Comparison of ENCODE assay signal across 8 mouse cellular contexts in the genomic region with DNA sequence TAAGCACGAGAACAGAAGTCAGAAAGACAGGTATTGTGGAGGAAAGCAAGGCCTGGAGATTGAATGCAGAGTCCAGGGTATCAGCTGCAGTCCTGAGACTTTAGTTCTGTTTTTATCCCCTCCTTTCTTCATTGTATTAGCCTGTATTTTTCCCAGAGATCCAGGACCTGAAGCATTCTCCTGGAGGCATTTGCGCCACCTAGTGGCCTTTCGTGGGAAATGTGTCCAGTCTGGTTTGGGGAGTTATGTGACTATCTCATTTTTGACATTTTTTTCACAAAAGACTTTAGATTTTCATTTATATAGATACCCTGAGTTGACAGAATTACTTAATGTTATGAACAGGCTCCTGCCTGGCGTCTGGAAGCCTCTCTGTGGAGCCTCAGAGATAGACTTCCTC. TPM values are rescaled to one million over a fixed set of nuclear protein-coding genes. Genes with fewer than 3 reads are reported as not detected.
DNase-seq lines count a peak whose midpoint lies in the region; ATAC-seq and TF ChIP-seq lines count a peak whose summit lies in the region.

No protein-coding gene starts in this region.

- DNase-seq in thymus, adult 2 months = peak; percentile 54
- no peak for DNase-seq in thymus, adult 18-20 months
- peak; percentile 86 for DNase-seq in embryo, embryonic 11 days
- DNase-seq in gastrocnemius, postnatal 36 days = peak; percentile 60 to 62
- DNase-seq in limb, embryonic 10.5 days (ENCODE audit: low spot score) = peak; percentile 84
- peak; percentile 98 for DNase-seq in midbrain, embryonic 11.5 days (ENCODE audit: low spot score, missing footprints)
- peak; percentile 61 for DNase-seq in spleen, adult 12 weeks (ENCODE audit: low spot score)

- no peak for TF ChIP-seq POLR2A in thymus, adult 2 months (IDR thresholded peaks at IDR 0.05; ENCODE audit: control insufficient read depth, extremely low read depth, insufficient read depth, low read length, poor library complexity)

- no peak for TF ChIP-seq CTCF in thymus, adult 2 months (IDR thresholded peaks at IDR 0.05; ENCODE audit: borderline replicate concordance, control insufficient read depth, extremely low read depth, insufficient read depth, low read length, poor library complexity)

- no peak overlapping the region for H3K27ac ChIP-seq in thymus, adult 2 months (ENCODE audit: control insufficient read depth, insufficient read depth, low read length)
- peak overlapping the region; percentile 57; the same call in 1 of the 2 replicates for H3K27ac ChIP-seq in intestine, embryonic 16.5 days (ENCODE audit: low read length)
- no peak overlapping the region for H3K27ac ChIP-seq in limb, embryonic 10.5 days
- H3K27ac ChIP-seq in midbrain, embryonic 11.5 days (ENCODE audit: low read depth, low read length) = no peak overlapping the region

- peak overlapping the region; percentile 79 for H3K4me2 ChIP-seq in intestine, embryonic 16.5 days (ENCODE audit: low read depth, low read length)
- H3K4me2 ChIP-seq in midbrain, embryonic 11.5 days = peak overlapping the region; percentile 68

- H3K4me1 ChIP-seq in thymus, adult 2 months (replicated peaks; ENCODE audit: control insufficient read depth, insufficient read depth, low read length) = peaks cover 8% of the 10 kb centered on the region
- peaks cover 12% of the 10 kb centered on the region for H3K4me1 ChIP-seq in intestine, embryonic 16.5 days (ENCODE audit: control insufficient read depth, insufficient read depth, low read length)
- H3K4me1 ChIP-seq in limb, embryonic 10.5 days = peaks cover 13% of the 10 kb centered on the region
- peaks cover 7% of the 10 kb centered on the region; the same call in 1 of the 2 replicates for H3K4me1 ChIP-seq in midbrain, embryonic 11.5 days (ENCODE audit: control insufficient read depth, insufficient read depth, low read length)

- 24% methylated on average over 4 of the region's 4 CpGs for WGBS in thymus, adult 2 months
- 3% methylated on average over 4 of the region's 4 CpGs for WGBS in intestine, embryonic 16.5 days
- 9% methylated on average over 4 of the region's 4 CpGs for WGBS in limb, embryonic 10.5 days
- WGBS in midbrain, embryonic 11.5 days = 3% methylated on average over 4 of the region's 4 CpGs

- H3K9ac ChIP-seq in intestine, embryonic 16.5 days (ENCODE audit: low read depth, low read length) = peak overlapping the region; percentile 99; the same call in 1 of the 2 replicates
- peak overlapping the region; percentile 75; the same call in 1 of the 2 replicates for H3K9ac ChIP-seq in midbrain, embryonic 11.5 days (ENCODE audit: low read length)

- H3K36me3 ChIP-seq in thymus, adult 2 months (ENCODE audit: control insufficient read depth, insufficient read depth, low read length) = peaks cover 27% of the 10 kb centered on the region
- H3K36me3 ChIP-seq in intestine, embryonic 16.5 days (ENCODE audit: control insufficient read depth, insufficient read depth, low read length) = peaks cover 7% of the 10 kb centered on the region
- H3K36me3 ChIP-seq in limb, embryonic 10.5 days = peaks cover 46% of the 10 kb centered on the region
- H3K36me3 ChIP-seq in midbrain, embryonic 11.5 days (ENCODE audit: control insufficient read depth, insufficient read depth, low read length) = peaks cover 7% of the 10 kb centered on the region; the same call in 1 of the 2 replicates

- intact Hi-C loops in gastrocnemius, postnatal 36 days (cut with DNase I) = loop anchor here (2.0 kb wide), 1 partner anchor 43 kb away; no protein-coding TSS in a partner anchor

- H3K27me3 ChIP-seq in thymus, adult 2 months (ENCODE audit: control insufficient read depth, insufficient read depth, low read length) = no peaks in the 10 kb centered on the region
- no peaks in the 10 kb centered on the region for H3K27me3 ChIP-seq in intestine, embryonic 16.5 days (replicated peaks; ENCODE audit: control insufficient read depth, insufficient read depth, low read length)
- H3K27me3 ChIP-seq in limb, embryonic 10.5 days (ENCODE audit: low read depth, poor library complexity, severe bottlenecking) = no peaks in the 10 kb centered on the region
- H3K27me3 ChIP-seq in midbrain, embryonic 11.5 days (ENCODE audit: control insufficient read depth, insufficient read depth, low read length) = no peaks in the 10 kb centered on the region

- no peaks in the 10 kb centered on the region for H3K9me3 ChIP-seq in intestine, embryonic 16.5 days (ENCODE audit: control insufficient read depth, low read length)
- no peaks in the 10 kb centered on the region for H3K9me3 ChIP-seq in limb, embryonic 10.5 days (replicated peaks)
- H3K9me3 ChIP-seq in midbrain, embryonic 11.5 days (ENCODE audit: control insufficient read depth, low read length) = no peaks in the 10 kb centered on the region

- no peak for ATAC-seq in intestine, embryonic 16.5 days
- no peak for ATAC-seq in midbrain, embryonic 11.5 days (ENCODE audit: low FRiP score)

- H3K4me3 ChIP-seq in thymus, adult 2 months (ENCODE audit: control insufficient read depth, insufficient read depth, low read length) = no peak overlapping the region
- H3K4me3 ChIP-seq in intestine, embryonic 16.5 days (ENCODE audit: low read length) = peak overlapping the region; percentile 95
- H3K4me3 ChIP-seq in limb, embryonic 10.5 days = peak overlapping the region; percentile 98
- peak overlapping the region; percentile 71 for H3K4me3 ChIP-seq in midbrain, embryonic 11.5 days (ENCODE audit: low read depth, low read length)

RNA-seq across cellular contexts. Expression of a gene that starts 1.8 kb away (rescaled TPM):
- 6.5 and 7.0 TPM in 2 replicates for polyA plus RNA-seq in thymus, adult 2 months (2012; rRNA removed)
- 1 to 10 TPM; 2.6 to 2.9 TPM for total RNA-seq in gastrocnemius, postnatal 36 days (2021)
- polyA plus RNA-seq in intestine, embryonic 16.5 days (2015; fragmentation: Nextera tagmentation; extraction: Ambion mirVana) = 7.7 and 8.3 TPM in 2 replicates
- 13.5 and 14.7 TPM in 2 replicates for polyA plus RNA-seq in limb, embryonic 10.5 days (2016; fragmentation: Nextera tagmentation; extraction: Ambion mirVana)
- 10.8 and 11.0 TPM in 2 replicates for polyA plus RNA-seq in midbrain, embryonic 11.5 days (2014; fragmentation: Nextera tagmentation; extraction: Ambion mirVana)

RNA-seq across cellular contexts. Expression of a gene that starts 30.5 kb away (rescaled TPM):
- polyA plus RNA-seq in thymus, adult 2 months (2012; rRNA removed) = 35.4 and 40.0 TPM in 2 replicates
- 1 to 10 TPM in 1 of 2 experiments, under 1 TPM in 1; 0.71 to 1.2 TPM for total RNA-seq in gastrocnemius, postnatal 36 days (2021)
- 8.1 and 8.9 TPM in 2 replicates for polyA plus RNA-seq in intestine, embryonic 16.5 days (2015; fragmentation: Nextera tagmentation; extraction: Ambion mirVana)
- polyA plus RNA-seq in limb, embryonic 10.5 days (2016; fragmentation: Nextera tagmentation; extraction: Ambion mirVana) = 3.6 and 6.3 TPM in 2 replicates
- polyA plus RNA-seq in midbrain, embryonic 11.5 days (2014; fragmentation: Nextera tagmentation; extraction: Ambion mirVana) = 3.7 and 4.2 TPM in 2 replicates

RNA-seq across cellular contexts. Expression of a gene that starts 41.0 kb away (rescaled TPM):
- 24.1 and 24.6 TPM in 2 replicates for polyA plus RNA-seq in thymus, adult 2 months (2012; rRNA removed)
- under 1 TPM; 0.07 to 0.13 TPM for total RNA-seq in gastrocnemius, postnatal 36 days (2021)
- 0.37 TPM in 2 replicates for polyA plus RNA-seq in intestine, embryonic 16.5 days (2015; fragmentation: Nextera tagmentation; extraction: Ambion mirVana)
- 0.48 and 0.58 TPM in 2 replicates for polyA plus RNA-seq in limb, embryonic 10.5 days (2016; fragmentation: Nextera tagmentation; extraction: Ambion mirVana)
- 0.21 and 0.27 TPM in 2 replicates for polyA plus RNA-seq in midbrain, embryonic 11.5 days (2014; fragmentation: Nextera tagmentation; extraction: Ambion mirVana)

RNA-seq across cellular contexts. Expression of a gene that starts 50.4 kb away (rescaled TPM):
- 82.6 and 103 TPM in 2 replicates for polyA plus RNA-seq in thymus, adult 2 months (2012; rRNA removed)
- under 1 TPM; 0.20 to 0.32 TPM for total RNA-seq in gastrocnemius, postnatal 36 days (2021)
- 15.7 and 16.5 TPM in 2 replicates for polyA plus RNA-seq in intestine, embryonic 16.5 days (2015; fragmentation: Nextera tagmentation; extraction: Ambion mirVana)
- polyA plus RNA-seq in limb, embryonic 10.5 days (2016; fragmentation: Nextera tagmentation; extraction: Ambion mirVana) = 0.68 and 0.84 TPM in 2 replicates
- polyA plus RNA-seq in midbrain, embryonic 11.5 days (2014; fragmentation: Nextera tagmentation; extraction: Ambion mirVana) = 1.2 and 1.3 TPM in 2 replicates

Comparison
In these comparisons a context has a peak if more than half of its experiments do, and no peak if none do; other contexts are left out.
1. DNase-seq: peak in thymus, adult 2 months (single experiment), embryo, embryonic 11 days (single experiment), gastrocnemius, postnatal 36 days (2 of 2), limb, embryonic 10.5 days (single experiment), midbrain, embryonic 11.5 days (single experiment) and spleen, adult 12 weeks (single experiment); none in thymus, adult 18-20 months (0 of 2).
2. RNA of a gene that starts 41.0 kb away (polyA plus RNA-seq): 24.1 to 24.6 TPM in thymus, adult 2 months; 0.48 to 0.58 TPM in limb, embryonic 10.5 days, 0.37 TPM in intestine, embryonic 16.5 days and 0.21 to 0.27 TPM in midbrain, embryonic 11.5 days; every median in the first group is over 10 times any median in the second.